Mouse (Mus musculus) liver, postnatal 0 days (tissue): ENCODE data around the gene Agap3. TPM values are rescaled to one million over a fixed set of nuclear protein-coding genes. Genes with fewer than 3 reads are reported as not detected.

Experiments used
- ATAC-seq: fragments of 200-750 bp; cut with Nextera tagmentation; 2 replicates; pipeline ENCODE4 v1.8.0; 2017; ENCODE audit warnings: mild to moderate bottlenecking, moderate library complexity
- DNase-seq: peaks from one replicate; pipeline ENCODE4 v3.0.0-alpha.2; 2016
- H3K27ac ChIP-seq: fragments of 300-500 bp; sonication (generic); 2 replicates; pipeline ENCODE4 v1.5.1; 2014; ENCODE audit warnings: antibody characterized with exemption, moderate library complexity, mild to moderate bottlenecking, low read depth
- H3K27me3 ChIP-seq: fragments of 300-500 bp; sonication (generic); 2 replicates; pipeline ENCODE4 v1.6.1; 2014; ENCODE audit warnings: low read length, control low read depth, mixed read lengths; ENCODE audit not compliant: insufficient read depth
- H3K36me3 ChIP-seq: fragments of 300-500 bp; sonication (generic); replicated peaks from 2 replicates; pipeline ENCODE4 v1.6.1; 2014; ENCODE audit warnings: mild to moderate bottlenecking, control low read depth, low read length, moderate library complexity, mixed read lengths; ENCODE audit not compliant: insufficient read depth
- H3K4me1 ChIP-seq: fragments of 300-500 bp; sonication (generic); 2 replicates; pipeline ENCODE4 v1.6.1; 2014; ENCODE audit warnings: antibody characterized with exemption, mild to moderate bottlenecking, control low read depth; ENCODE audit not compliant: insufficient read depth
- H3K4me2 ChIP-seq: fragments of 300-500 bp; sonication (generic); 2 replicates; pipeline ENCODE4 v1.6.1; 2014; ENCODE audit warnings: low read depth, mild to moderate bottlenecking, low read length, moderate library complexity, mixed read lengths
- H3K4me3 ChIP-seq: fragments of 300-500 bp; sonication (generic); 2 replicates; pipeline ENCODE4 v1.5.1; 2014; ENCODE audit warnings: low read depth, low read length
- H3K9ac ChIP-seq: fragments of 300-500 bp; sonication (generic); replicated peaks from 2 replicates; pipeline ENCODE4 v1.6.1; 2014; ENCODE audit warnings: mild to moderate bottlenecking, moderate library complexity
- H3K9me3 ChIP-seq: fragments of 300-500 bp; sonication (generic); 2 replicates; pipeline ENCODE4 v1.6.1; 2016; ENCODE audit warnings: mild to moderate bottlenecking, control low read depth, low read length, mixed read lengths
- CTCF ChIP-seq: sonication (generic); IDR thresholded peaks from 2 replicates; pipeline ENCODE4 v1.5.1; 2016; ENCODE audit warnings: antibody characterized with exemption, low read depth
- EP300 ChIP-seq: IDR thresholded peaks from 2 replicates; pipeline ENCODE4 v1.6.1; 2016; ENCODE audit warnings: antibody characterized with exemption, low read depth, mild to moderate bottlenecking
- WGBS: fragments of 180-500 bp; shearing (Covaris S2); extraction: QIAGEN DNeasy Blood & Tissue Kit; methylation state at CpG from one replicate; pipeline ENCODE4 v1.1.7; 2014; ENCODE audit not compliant: insufficient replicate concordance; 5-methylcytosine and 5-hydroxymethylcytosine counted together
- polyA plus RNA-seq: library from polyadenylated mRNA; unstranded; fragments of >200 nt; fragmentation: Nextera tagmentation; extraction: Ambion mirVana; gene quantifications from 2 replicates; pipeline ENCODE4 v1.2.1, GENCODE M21; 2015

Gene Agap3
- polyA plus RNA-seq, 1 experiment from 2014 or later: 8.3 TPM

DNA sequence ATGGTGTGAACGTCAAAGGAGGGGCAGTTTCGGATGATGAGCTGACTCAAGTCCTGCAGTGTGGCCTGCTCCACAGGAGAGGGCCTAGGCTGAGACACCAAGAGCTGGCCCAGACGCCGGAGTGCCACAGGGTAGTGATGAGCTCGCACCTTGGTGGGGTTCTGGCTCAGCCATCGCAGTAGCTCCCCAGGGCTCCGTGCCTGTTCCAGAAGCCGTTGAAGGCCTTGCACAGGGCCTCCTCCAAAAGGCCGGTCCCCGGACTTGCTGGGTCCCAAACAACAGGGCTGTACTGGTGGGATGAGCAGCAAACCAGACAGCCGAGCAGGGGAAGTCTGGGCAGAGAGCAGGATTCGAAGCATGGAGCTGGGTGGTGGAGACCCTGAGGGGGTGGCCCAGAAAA lies 8.1 kb upstream of the Agap3 start:
- H3K4me2 ChIP-seq: peak overlapping the region; percentile 99
- no peaks in the 10 kb centered on the region for H3K9me3 ChIP-seq
- peak overlapping the region; percentile 95; the same call in 1 of the 2 replicates for H3K27ac ChIP-seq
- H3K27me3 ChIP-seq: no peaks in the 10 kb centered on the region
- peak overlapping the region; percentile 97 for H3K9ac ChIP-seq
- DNase-seq (no peak), ATAC-seq (no peak)
- peaks cover 34% of the 10 kb centered on the region for H3K36me3 ChIP-seq
- H3K4me3 ChIP-seq: peak overlapping the region; percentile 98
- 83% methylated on average over 12 of the region's 12 CpGs for WGBS
- TF ChIP-seq CTCF (no peak), EP300 (no peak)
- peaks cover 23% of the 10 kb centered on the region for H3K4me1 ChIP-seq

DNA sequence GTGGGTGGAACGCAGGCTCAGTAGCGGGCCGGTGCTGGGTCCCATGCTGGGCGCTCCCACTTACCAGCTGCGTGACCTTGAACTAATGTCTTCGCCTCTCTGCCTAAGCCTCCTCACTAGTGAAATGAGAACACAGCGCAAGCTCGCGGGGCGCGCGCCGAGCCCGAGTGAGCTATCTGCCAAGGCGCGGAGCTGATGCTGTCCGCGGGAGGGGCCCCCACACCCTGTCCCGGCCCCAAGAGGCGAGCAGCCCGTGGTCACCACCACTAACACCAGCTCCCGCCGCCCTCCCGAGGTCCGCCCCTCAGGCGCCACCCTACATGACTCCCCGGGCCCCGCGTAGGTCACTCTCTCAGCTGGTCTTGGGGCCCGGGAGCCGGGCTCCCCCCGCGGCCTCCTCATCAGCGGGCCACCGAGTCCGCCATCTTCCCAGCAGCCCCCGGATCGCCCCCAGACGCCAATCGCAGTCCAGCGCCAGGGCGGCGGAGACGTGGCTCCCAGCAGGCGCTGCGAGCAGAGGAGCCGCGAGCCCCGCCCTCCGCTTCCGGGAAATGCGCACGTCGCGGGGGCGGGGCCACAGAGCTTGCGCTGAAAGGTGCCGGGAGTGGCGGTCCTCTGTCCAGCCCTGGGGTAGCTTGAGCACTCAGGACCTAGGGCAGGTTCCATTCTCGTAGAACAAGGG lies 7.1 kb upstream of the Agap3 start, which contains the start of gene Fastk:
Fastk (minus strand) TSS at position 542 of the 682 bp plus-strand sequence.
- Histone ChIP-seq H3K9ac (peak within 1 kb of the TSS; percentile 97), H3K36me3 (peaks cover 25% of the 10 kb centered on the region), H3K27me3 (no peaks in the 10 kb centered on the region), H3K4me3 (peak within 1 kb of the TSS; percentile 98), H3K27ac (peak within 1 kb of the TSS; percentile 95), H3K4me1 (peaks cover 23% of the 10 kb centered on the region), H3K4me2 (peak within 1 kb of the TSS; percentile 99), H3K9me3 (no peaks in the 10 kb centered on the region)
- ATAC-seq (peak; percentile 84), DNase-seq (peak; percentile 96)
- under 1% methylated on average over 60 of the region's 60 CpGs for WGBS
- TF ChIP-seq CTCF (no peak), EP300 (no peak)

DNA sequence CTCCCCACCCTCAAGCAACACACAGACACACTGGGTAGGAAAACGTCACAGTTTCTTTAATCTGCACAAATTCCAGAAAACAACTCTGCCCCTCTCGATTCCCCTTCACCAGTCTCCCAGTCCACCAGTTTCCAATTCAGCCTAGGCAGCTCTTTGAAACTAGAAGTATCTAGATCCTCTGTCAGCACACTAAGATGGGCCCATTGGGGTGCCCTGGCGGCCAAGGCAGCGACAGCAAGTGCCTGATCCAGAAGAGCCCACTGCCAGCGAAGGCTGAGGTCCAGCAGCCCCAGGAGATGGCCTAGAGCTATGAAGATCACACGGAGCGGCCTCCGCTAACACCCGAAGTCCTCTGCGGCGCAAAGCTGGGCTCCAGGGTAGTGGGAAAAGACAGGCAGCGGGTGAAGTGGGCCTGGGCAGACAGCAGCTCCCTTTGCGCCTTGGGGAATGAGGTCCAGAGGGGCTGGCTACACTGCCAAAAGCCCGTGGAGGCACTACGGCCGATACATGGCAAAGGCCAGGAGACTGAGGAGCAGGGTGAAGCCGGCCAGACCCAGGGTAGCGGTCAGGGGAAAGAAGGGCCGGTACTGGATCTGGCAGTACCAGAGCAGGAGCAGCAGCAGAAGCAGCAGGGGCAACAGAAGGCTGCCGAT lies 6.4 kb upstream of the Agap3 start:
- peaks cover 19% of the 10 kb centered on the region for H3K36me3 ChIP-seq
- peak overlapping the region; percentile 99 for H3K4me2 ChIP-seq
- 57% methylated on average over 20 of the region's 20 CpGs for WGBS
- TF ChIP-seq EP300 (no peak), CTCF (peak; percentile 22; the same call in 1 of the 2 replicates)
- peak overlapping the region; percentile 95 for H3K27ac ChIP-seq
- H3K4me1 ChIP-seq: peaks cover 23% of the 10 kb centered on the region
- peak overlapping the region; percentile 97 for H3K9ac ChIP-seq
- H3K9me3 ChIP-seq: no peaks in the 10 kb centered on the region
- no peaks in the 10 kb centered on the region for H3K27me3 ChIP-seq
- peak overlapping the region; percentile 98 for H3K4me3 ChIP-seq
- DNase-seq (no peak), ATAC-seq (peak; percentile 1; the same call in 1 of the 2 replicates)

- Histone ChIP-seq H3K36me3 (peaks cover 9% of the 10 kb centered on the region), H3K9me3 (no peaks in the 10 kb centered on the region), H3K9ac (no peak overlapping the region), H3K4me3 (no peak overlapping the region), H3K4me2 (0 out of 2 replicates have a peak overlapping the region, but pooled peaks have one; percentile 70), H3K4me1 (peaks cover 29% of the 10 kb centered on the region), H3K27ac (no peak overlapping the region), H3K27me3 (no peaks in the 10 kb centered on the region)
- TF ChIP-seq EP300: no peak
- TF ChIP-seq CTCF: no peak
- 91% methylated on average over 7 of the region's 7 CpGs for WGBS
- DNase-seq (no peak), ATAC-seq (no peak)
These were observed 5.3 kb upstream of the Agap3 start for GRCm38 (mm10) chr5:24446630-24447029.

GRCm38 (mm10) chr5:24447624-24448298 lies 4.2 kb upstream of the Agap3 start, which contains the start of gene Tmub1:
Gene Tmub1 (minus strand): TSS chr5:24447854.
- 3% methylated on average over 31 of the region's 34 CpGs for WGBS
- peaks cover 34% of the 10 kb centered on the region for H3K4me1 ChIP-seq

More at GRCm38 (mm10) chr5:24447624-24448298, 4.2 kb upstream of the Agap3 start, which contains the start of gene Tmub1:
- Histone ChIP-seq H3K9me3 (no peaks in the 10 kb centered on the region), H3K36me3 (peaks cover 2% of the 10 kb centered on the region; the same call in 1 of the 2 replicates), H3K27ac (peak within 1 kb of the TSS; percentile 11; the same call in 1 of the 2 replicates), H3K9ac (peak within 1 kb of the TSS; percentile 32; the same call in 1 of the 2 replicates), H3K4me2 (peak within 1 kb of the TSS; percentile 70), H3K4me3 (peak within 1 kb of the TSS; percentile 48), H3K27me3 (no peaks in the 10 kb centered on the region)
- DNase-seq (peak; percentile 87), ATAC-seq (peak; percentile 69)
- TF ChIP-seq EP300 (no peak), CTCF (no peak)
